Mouse (Mus musculus): ENCODE results near the gene Phb. TPM values are rescaled to one million over a fixed set of nuclear protein-coding genes. Genes with fewer than 3 reads are reported as not detected.

Phb gene
- polyA plus RNA-seq, 1 experiment = 59.1 TPM

GRCm38 (mm10) chr11:95682946-95683345 is 16.2 kb downstream of the Phb start:
- TF ChIP-seq POLR2A (IDR thresholded peaks at IDR 0.05; ENCODE audit: borderline replicate concordance, low read depth, low read length) (no peak), CTCF (IDR thresholded peaks at IDR 0.05; ENCODE audit: low read depth, low read length) (no peak)
- Histone ChIP-seq H3K4me1 (ENCODE audit: control insufficient read depth, insufficient read depth, low read length) (peaks cover 9% of the 10 kb centered on the region), H3K4me3 (ENCODE audit: insufficient read depth, low read length) (no peak overlapping the region), H3K27ac (ENCODE audit: insufficient read depth, low read depth, low read length) (no peak overlapping the region)

- H3K4me3 ChIP-seq (ENCODE audit: insufficient read depth, low read length) = no peak overlapping the region
- TF ChIP-seq POLR2A (IDR thresholded peaks at IDR 0.05; ENCODE audit: borderline replicate concordance, low read depth, low read length) (no peak), CTCF (IDR thresholded peaks at IDR 0.05; ENCODE audit: low read depth, low read length) (peak; percentile 73)
- peaks cover 33% of the 10 kb centered on the region for H3K4me1 ChIP-seq (ENCODE audit: control insufficient read depth, insufficient read depth, low read length)
- no peak overlapping the region for H3K27ac ChIP-seq (ENCODE audit: insufficient read depth, low read depth, low read length)
Measured at GRCm38 (mm10) chr11:95686031-95686430, 19.3 kb downstream of the Phb start.

- Histone ChIP-seq H3K27ac (ENCODE audit: insufficient read depth, low read depth, low read length) (peak overlapping the region; percentile 52), H3K4me3 (ENCODE audit: insufficient read depth, low read length) (no peak overlapping the region), H3K4me1 (ENCODE audit: control insufficient read depth, insufficient read depth, low read length) (peaks cover 38% of the 10 kb centered on the region)
- TF ChIP-seq CTCF (IDR thresholded peaks at IDR 0.05; ENCODE audit: low read depth, low read length) = peak; percentile 43
- TF ChIP-seq POLR2A (IDR thresholded peaks at IDR 0.05; ENCODE audit: borderline replicate concordance, low read depth, low read length) = no peak
Measured at GRCm38 (mm10) chr11:95687084-95687656, 20.4 kb downstream of the Phb start.

- Histone ChIP-seq H3K4me1 (ENCODE audit: control insufficient read depth, insufficient read depth, low read length) (peaks cover 38% of the 10 kb centered on the region), H3K27ac (ENCODE audit: insufficient read depth, low read depth, low read length) (peak overlapping the region; percentile 96), H3K4me3 (ENCODE audit: insufficient read depth, low read length) (peak overlapping the region; percentile 28)
- TF ChIP-seq POLR2A (IDR thresholded peaks at IDR 0.05; ENCODE audit: borderline replicate concordance, low read depth, low read length) = no peak
- TF ChIP-seq CTCF (IDR thresholded peaks at IDR 0.05; ENCODE audit: low read depth, low read length) = no peak
Measured at GRCm38 (mm10) chr11:95688515-95688914, 21.8 kb downstream of the Phb start.

GRCm38 (mm10) chr11:95688981-95689380 is 22.2 kb downstream of the Phb start:
- no peak for TF ChIP-seq POLR2A (IDR thresholded peaks at IDR 0.05; ENCODE audit: borderline replicate concordance, low read depth, low read length)
- no peak for TF ChIP-seq CTCF (IDR thresholded peaks at IDR 0.05; ENCODE audit: low read depth, low read length)
- peak overlapping the region; percentile 96 for H3K27ac ChIP-seq (ENCODE audit: insufficient read depth, low read depth, low read length)
- peak overlapping the region; percentile 20 for H3K4me3 ChIP-seq (ENCODE audit: insufficient read depth, low read length)
- H3K4me1 ChIP-seq (ENCODE audit: control insufficient read depth, insufficient read depth, low read length) = peaks cover 38% of the 10 kb centered on the region

GRCm38 (mm10) chr11:95689544-95689943 is 22.8 kb downstream of the Phb start:
- TF ChIP-seq CTCF (IDR thresholded peaks at IDR 0.05; ENCODE audit: low read depth, low read length) (no peak), POLR2A (IDR thresholded peaks at IDR 0.05; ENCODE audit: borderline replicate concordance, low read depth, low read length) (no peak)
- Histone ChIP-seq H3K4me3 (ENCODE audit: insufficient read depth, low read length) (0 out of 2 replicates have a peak overlapping the region, but pooled peaks have one; percentile 20), H3K27ac (ENCODE audit: insufficient read depth, low read depth, low read length) (peak overlapping the region; percentile 96), H3K4me1 (ENCODE audit: control insufficient read depth, insufficient read depth, low read length) (peaks cover 38% of the 10 kb centered on the region)

GRCm38 (mm10) chr11:95698541-95698940 is 31.8 kb downstream of the Phb start:
- H3K27ac ChIP-seq (ENCODE audit: insufficient read depth, low read depth, low read length) = no peak overlapping the region
- TF ChIP-seq CTCF (IDR thresholded peaks at IDR 0.05; ENCODE audit: low read depth, low read length) (no peak), POLR2A (IDR thresholded peaks at IDR 0.05; ENCODE audit: borderline replicate concordance, low read depth, low read length) (no peak)
- H3K4me1 ChIP-seq (ENCODE audit: control insufficient read depth, insufficient read depth, low read length) = peaks cover 7% of the 10 kb centered on the region
- H3K4me3 ChIP-seq (ENCODE audit: insufficient read depth, low read length) = no peak overlapping the region

- Histone ChIP-seq H3K27ac (ENCODE audit: insufficient read depth, low read depth, low read length) (no peak overlapping the region), H3K4me1 (ENCODE audit: control insufficient read depth, insufficient read depth, low read length) (peaks cover 22% of the 10 kb centered on the region), H3K4me3 (ENCODE audit: insufficient read depth, low read length) (no peak overlapping the region)
- TF ChIP-seq CTCF (IDR thresholded peaks at IDR 0.05; ENCODE audit: low read depth, low read length) (no peak), POLR2A (IDR thresholded peaks at IDR 0.05; ENCODE audit: borderline replicate concordance, low read depth, low read length) (no peak)
Measured at GRCm38 (mm10) chr11:95700778-95701739, 34.3 kb downstream of the Phb start.

GRCm38 (mm10) chr11:95704032-95704969 is 37.5 kb downstream of the Phb start:
- TF ChIP-seq CTCF (IDR thresholded peaks at IDR 0.05; ENCODE audit: low read depth, low read length) (no peak), POLR2A (IDR thresholded peaks at IDR 0.05; ENCODE audit: borderline replicate concordance, low read depth, low read length) (no peak)
- no peak overlapping the region for H3K4me3 ChIP-seq (ENCODE audit: insufficient read depth, low read length)

More at GRCm38 (mm10) chr11:95704032-95704969, 37.5 kb downstream of the Phb start:
- Histone ChIP-seq H3K27ac (ENCODE audit: insufficient read depth, low read depth, low read length) (no peak overlapping the region), H3K4me1 (ENCODE audit: control insufficient read depth, insufficient read depth, low read length) (peaks cover 27% of the 10 kb centered on the region)
